Mouse (Mus musculus) gastrocnemius, postnatal 25 days (tissue): ENCODE results near the gene Tmem256. TPM values are rescaled to one million over a fixed set of nuclear protein-coding genes. Genes with fewer than 3 reads are reported as not detected.
"Not testable (repeated sequence)": the region's sequence is repeated elsewhere in the genome, so short reads cannot be mapped to it uniquely, and the experiment has no call there.

Experiments
- DNase-seq: peaks from one replicate; pipeline ENCODE4 v3.0.0; 2022
- total RNA-seq, 2 experiments: library from RNA; stranded (reverse); gene quantifications; 1 replicate in 1 of 2; 2 replicates in 1 of 2; pipeline ENCODE4 v1.2.3; 2021

Gene Tmem256
- total RNA-seq, 2 experiments from 2014 or later = 126 to 144 TPM

DNA sequence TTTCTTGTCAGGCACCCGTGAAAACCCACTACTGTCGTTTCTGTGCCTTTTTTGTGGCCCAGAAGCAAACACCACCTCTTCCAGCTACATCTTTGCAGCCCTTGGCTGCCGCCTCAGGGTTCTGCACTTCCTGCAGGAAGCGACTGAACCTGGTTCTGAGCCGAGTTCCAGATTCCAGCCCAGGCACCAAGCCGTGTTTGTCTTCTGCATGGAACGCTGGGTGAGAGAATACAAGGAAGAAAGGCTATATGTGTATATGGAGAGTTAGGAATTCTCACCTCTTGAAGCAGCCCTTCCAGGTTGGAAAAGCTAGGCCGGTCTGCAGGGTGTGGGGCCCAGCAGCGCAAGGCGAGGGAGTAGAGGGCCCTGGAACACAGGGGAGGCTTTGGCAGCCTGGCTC lies 16.4 kb downstream of the Tmem256 start:
- DNase-seq = no peak

DNA sequence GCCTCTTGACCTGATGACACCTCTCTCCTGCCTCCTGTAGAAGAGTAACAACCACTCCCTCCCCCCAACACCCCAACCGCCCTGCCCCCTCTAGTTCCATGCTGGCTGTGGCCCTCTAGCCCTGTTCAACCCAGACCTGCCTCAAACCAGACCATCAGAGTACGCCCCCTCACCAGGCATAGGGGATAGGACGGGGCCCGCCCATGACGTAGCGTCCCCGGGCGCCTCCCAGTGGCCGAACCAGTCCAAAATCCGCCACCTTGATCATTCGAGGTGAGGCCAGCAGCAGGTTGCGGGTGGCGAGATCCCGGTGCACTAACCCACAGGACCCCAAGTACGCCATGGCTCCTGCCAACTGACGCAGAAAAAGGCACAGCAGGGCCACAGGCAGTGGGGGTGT lies 17.0 kb downstream of the Tmem256 start:
- DNase-seq = no peak

DNA sequence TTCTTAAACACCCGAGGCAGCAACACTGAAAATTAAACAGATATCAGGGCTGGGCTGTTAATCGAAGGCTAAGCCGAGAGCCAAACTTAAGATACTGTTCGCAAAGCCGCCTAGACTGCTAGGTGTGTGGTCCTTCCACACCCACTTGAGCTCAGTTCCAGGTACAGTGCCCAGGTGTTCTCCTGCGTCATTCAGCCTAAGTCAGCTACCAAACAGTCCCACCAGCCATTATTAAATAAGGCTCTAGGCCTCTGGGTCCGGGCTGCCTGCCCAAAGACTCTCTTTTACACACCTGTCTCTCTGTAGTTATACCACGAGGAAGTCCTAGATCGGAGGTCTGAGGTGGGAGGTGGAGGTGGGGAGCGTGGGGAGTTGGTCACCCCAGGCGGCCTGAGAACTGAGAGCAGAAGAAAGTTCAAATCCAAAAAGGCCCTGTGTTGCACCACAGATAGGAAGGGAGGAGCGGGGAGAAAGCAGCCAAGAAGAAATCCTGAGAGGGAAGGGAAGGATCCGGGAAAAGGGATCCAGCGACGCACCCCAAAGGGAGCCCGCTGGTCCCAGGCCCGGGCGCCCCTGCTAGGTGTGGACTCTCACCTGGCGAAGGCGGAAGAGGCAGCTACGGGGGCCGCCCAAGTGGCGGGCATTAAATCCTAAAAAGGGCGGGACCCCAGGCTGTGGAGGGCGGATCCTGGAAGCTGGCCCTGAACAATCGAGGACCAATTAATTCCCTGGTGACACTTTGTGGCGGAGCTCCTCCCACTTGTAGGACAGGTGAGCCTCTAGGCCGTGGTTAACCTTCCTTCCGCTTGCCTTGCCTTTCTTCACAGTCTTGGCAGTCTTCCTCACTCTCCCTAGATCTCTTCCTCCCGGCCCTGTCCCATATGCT lies 20.0 kb downstream of the Tmem256 start, which contains the start of gene Tnk1:
Gene Tnk1, minus strand, starts transcription at position 618 of the 886 bp plus-strand sequence.
- no peak for DNase-seq

DNA sequence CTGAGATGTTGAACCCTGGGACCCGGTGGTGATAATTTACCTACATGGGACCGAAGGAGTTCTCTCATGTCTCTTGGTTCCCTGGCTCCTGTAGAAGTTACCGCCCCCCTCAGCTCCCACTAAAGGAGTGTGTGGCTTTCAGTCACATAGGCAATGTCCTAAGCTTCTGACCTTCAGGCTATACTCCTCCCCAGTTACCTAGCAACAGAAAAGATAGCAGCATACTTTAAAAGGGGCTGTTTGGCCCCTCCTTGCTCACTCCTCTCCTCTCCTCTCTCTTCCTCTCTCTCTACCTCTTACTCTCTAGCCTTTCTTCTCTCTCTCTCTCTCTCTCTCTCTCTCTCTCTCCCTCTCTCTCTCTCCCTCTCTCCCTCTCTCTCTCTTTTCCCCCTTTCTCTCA lies 25.4 kb downstream of the Tmem256 start:
- DNase-seq = not testable (repeated sequence)

DNA sequence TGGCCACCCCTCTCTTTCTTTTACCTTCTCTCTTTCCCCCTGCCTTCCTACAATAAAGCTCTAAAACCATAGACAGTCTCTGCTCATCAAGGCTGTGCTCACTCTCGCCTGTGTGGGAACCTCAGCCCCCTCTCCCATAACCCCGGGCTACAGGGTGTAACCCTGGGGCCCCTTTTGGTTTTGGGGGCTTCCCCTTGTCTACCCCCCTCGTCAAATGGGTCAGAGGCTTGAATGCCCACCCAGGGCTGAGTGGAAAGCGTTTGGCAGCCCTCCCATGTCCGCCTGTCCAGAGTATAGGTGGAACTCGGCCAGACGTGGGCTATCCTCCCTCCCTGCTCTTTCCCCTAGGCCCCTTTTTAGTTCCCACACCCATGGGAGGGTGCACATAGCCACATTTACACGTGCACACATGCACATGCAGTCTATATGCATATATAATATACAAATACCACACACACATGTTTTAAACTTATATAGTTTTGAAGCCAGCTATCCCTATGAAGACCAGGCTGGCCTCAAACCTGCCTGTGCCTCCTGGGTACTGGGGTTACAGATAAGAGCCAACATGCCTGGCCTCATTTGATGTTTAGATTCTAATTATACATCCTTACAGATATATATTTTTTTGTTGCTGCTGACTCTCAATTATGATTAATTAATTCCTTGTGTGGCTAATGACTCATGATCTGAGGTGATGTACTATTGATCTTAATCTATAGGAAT lies 26.0 kb downstream of the Tmem256 start:
- no peak for DNase-seq

DNA sequence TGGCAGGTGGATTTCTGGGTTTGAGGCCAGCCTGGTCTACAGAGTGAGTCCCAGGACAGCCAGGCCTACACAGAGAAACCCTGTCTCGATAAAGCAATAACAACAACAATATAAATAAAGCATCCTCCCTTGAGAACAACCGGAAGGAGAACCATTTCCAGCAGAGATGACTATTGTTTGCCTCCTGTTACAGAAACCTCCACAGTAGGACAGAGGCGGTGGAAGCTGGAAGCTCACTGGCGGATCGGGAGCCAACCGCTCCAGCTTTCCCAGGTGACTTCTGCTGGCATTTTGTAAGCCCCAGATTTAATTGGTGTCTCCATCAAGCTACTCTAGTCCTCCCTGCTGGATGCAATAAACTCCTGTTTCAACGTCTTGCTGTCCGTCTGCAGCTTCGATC lies 27.2 kb downstream of the Tmem256 start:
- no peak for DNase-seq

DNA sequence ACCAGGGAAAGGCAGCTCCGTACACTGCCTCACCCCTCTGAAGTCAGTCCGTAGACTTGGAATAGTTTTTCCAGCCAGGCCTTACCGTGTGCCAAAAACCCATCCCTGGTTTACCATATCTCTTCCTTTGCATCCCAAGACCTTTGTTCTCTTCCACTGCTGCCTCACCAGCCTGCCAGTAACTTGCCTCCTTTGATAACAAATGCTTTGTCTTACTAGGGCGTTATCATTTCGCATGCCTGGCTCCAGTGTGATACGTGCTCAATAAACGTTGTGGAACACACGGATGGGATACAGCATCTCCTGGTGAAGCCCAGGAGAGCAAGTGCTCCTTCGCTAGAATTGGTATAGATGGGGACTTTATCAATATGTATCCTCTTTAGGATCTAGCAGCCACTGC lies 29.0 kb downstream of the Tmem256 start:
- no peak for DNase-seq

DNA sequence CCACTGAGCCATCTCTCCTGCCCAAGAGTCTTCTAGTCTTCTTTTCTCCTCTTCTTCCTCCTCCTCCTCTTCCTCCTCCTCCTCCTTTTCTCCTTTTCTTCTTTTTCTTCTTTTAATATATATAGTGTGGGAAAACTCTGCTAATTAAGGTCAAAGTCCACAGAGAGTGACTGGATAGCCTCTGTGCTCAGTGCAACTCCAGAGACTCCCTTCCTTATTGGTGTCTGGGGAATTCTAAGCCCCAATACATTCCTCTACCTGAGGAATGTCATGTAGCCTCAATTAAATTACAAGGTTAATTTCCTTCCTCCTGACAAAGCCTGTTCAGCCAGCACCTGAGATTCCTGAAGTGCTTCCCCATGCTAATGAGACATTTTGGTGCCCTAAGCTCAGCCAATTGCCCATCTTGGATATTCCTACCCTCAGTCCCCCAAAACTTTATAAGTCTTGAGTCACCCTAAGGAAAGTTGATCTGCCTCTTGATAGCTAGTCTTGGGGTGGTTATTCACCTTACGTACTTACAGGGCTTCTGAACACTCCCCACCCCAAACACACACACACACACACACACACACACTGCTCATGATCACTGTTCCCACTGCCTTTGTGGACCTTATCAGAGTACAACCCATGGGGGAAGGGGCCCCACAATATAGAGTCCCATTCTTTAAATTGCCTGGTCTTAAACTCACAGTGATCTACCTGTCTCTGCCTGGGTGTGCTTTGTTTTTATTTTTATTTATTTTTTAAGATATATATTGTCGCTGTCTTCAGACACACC lies 32.2 kb downstream of the Tmem256 start:
- no peak for DNase-seq

DNA sequence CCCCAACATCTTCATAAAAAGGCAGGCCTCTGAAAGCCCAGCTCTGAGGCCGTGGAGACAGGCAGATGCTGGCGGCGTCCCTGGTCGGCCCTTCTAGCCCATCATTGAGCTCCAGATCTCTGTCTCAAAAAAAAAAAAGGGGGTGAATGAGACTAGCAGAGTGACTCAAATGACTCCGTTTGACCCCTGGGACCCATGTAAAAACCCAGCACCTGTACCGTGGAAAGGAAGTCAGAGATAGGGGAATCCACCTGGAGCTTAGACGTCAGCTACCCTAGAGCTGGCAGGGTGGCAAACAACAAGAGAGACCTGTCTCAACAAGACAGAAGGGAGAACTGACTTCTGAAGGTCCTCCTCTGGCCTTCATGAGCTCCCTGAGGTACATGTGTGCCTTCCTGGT lies 33.5 kb downstream of the Tmem256 start:
- DNase-seq = no peak

DNA sequence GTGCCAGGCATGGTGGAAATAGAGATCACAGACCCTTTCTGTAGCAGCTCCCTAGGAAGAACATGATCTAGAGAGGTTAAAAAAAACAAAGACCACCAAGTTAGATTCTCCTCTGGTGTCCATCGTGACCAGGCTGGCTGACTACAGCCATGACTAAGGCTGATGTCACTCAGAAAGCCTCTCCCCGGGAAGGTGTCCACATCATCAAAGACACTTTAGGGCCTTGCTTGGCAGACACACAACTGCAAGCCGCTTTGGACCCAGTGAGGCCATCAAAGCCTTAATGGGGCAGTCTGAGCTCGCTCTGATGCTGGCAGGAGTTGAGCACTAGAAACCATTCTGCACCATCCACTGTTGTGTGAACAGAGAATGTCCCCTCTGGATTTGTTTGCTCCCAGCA lies 34.1 kb downstream of the Tmem256 start:
- no peak for DNase-seq

DNA sequence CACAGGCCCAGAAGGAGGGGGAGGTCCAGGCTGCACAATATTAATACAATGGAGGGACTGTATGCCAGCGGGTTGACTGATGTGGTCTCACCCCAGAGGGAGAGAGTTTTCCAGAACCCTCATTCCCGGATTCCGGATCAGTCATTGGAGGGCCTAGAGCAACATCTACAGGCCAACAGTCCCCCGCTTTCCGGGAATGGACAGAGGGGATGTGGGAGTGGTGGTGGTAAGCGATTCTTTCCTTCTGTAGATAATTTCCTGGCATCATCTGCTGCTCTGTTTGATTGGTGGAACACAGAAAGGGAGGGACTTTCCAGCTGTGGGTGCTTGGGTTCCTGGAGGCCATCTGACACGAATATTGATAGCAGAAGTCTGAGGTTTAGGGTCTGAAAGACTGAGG lies 37.9 kb downstream of the Tmem256 start:
- DNase-seq = no peak

DNA sequence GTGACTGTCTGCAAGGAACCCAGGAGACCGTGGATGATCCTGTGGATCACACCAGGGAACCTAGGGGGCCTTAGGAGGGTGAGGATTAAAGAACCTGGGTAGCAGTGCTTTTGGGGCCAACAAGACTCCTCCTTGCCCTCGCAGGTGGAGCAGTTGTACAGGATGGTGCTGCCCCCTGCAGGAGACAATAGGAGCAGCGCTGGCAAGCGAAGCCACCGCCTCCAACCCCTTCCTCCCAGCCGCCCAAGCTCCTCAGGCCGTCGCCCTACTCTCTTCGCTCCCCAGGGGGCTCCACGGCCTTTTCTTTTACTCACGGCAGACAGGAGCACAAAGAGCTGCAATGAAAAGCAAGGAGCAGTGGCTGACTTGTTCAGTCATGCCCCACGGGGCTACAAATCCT lies 38.6 kb downstream of the Tmem256 start:
- DNase-seq = peak; percentile 78

DNA sequence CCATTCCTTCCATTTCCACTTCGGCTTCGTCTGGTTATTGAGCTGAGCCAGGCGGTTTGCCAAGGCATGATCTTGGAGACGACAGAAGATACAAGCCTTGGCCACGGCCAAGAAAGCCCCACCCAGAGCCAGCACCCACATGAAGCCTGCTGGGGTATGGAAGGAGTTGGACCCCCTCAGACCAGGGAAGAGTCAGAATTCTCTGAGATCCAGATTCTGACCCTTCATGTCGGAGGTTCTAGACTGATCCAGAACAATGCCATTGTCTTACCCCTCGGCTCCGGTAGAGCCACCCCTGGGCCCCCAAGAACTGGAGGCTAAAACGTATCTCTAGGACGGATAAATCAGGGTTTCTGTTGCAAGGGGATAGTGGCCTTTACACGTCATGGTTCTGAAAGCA lies 39.6 kb downstream of the Tmem256 start, which contains the start of gene Tmem95:
Gene Tmem95, minus strand, starts transcription at position 141 of the 400 bp plus-strand sequence.
- DNase-seq = no peak

DNA sequence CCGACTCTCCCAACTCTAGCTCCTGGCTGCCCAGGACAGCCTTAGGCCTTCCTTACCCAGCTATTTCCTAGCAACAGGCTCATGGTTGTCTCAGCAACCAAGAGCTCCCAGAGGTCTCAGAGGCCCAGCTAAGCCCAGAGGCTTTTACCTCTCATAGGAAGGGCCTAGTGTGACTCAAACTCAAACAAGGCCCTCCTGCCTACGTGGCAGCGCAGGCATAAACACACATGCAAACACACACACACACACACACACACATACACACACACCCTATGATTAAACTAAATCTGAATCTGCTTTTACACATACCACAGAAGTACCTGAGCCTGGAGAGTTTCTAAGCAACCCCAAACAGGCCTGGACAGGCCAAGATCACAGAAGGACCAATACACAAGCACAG lies 40.1 kb downstream of the Tmem256 start:
- DNase-seq = no peak

DNA sequence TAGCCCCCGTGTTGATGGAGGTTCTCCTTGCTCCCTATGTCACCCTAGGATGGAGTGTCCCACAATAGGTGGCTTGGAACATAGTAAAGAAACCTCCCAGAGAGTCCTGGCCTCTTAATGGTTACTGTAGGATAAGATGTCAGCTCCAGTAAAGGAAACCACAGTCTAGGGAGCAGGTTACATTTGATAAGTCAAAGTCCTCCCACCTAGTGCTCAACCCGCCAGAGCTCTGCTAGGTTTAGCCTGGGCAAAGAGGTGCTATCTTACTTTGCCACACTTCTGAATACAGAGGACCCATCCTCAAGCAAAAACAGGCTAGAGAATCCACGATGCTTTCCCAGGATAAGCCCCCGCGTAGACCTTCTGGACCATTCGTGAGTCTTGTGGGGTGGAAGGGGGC lies 40.6 kb downstream of the Tmem256 start:
- DNase-seq = no peak

DNA sequence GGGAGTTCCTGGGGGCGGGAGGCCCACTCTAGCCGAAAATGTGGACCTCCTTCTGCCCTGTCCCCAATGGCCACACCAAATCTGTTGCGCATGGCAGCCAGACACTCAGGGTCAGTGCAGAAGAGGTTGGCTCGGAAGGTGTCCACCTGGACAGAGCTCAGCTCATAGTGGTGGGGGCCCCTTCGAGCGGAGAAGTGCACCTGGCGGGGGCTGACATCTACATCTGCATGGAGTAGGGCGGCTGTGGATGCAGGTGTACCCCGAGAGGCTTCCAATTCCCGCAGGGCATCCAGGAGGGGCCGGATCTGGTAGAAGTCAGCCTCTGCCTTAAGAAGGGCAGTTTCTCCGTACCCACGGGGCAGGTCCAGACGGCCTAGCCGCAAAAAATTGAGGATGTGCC lies 41.4 kb downstream of the Tmem256 start:
- DNase-seq = no peak

DNA sequence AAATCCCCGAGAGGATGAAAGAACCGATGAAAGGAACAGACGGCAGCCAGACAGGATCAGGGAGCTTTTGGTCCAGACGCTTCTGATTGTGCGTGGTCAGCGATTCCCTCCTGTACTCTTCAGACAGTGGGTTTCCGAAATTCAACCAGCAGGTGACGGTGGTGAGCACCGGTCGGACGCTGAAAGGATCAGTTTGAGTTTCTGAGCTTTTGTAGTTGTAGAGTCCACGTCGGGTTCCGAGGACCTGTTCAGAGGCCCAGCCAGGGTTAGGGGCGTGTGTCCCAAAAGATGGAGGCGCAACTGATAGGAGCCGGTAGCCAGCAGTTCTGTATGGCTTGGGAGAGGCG lies 42.2 kb downstream of the Tmem256 start:
- DNase-seq = no peak

DNA sequence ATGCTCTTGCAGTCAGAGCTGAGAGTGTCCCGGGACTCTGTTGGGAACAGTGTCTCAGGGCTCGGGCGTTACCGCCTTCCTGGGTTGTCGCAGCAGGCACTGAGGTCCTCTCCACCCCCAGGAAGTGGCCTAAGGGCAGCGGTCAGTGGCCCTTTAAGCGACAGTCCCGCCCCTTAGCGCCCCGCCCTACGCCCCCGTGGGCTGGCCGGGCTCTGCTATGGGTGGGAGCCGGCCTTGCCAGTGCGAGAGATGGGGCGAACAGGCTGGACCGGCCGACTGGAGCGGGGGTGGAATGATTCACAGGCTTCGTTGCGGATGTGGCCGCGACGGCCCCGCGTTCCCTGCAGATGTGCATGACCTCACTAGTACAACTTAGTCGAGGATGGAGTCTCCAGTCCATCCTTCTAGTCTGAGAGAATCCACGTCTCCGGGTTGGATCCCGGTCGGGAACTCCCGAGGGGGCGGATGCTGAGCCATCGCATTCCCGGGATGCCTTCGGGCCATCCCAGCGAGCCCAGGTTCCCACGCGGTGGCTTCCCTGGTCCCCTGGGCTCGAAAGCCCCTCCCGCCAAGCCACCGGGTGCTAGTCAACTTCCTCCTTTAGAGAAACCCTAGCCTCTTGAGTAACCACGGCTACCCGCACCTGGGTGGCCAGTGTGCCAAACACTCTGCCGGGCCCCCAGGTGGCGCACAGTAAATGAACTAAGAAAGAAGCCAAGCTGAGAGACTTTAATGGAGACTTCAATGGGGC lies 42.7 kb downstream of the Tmem256 start, which contains the start of gene Kctd11:
Gene Kctd11, minus strand, starts transcription at position 554 of the 751 bp plus-strand sequence.
- DNase-seq = peak; percentile 95

DNA sequence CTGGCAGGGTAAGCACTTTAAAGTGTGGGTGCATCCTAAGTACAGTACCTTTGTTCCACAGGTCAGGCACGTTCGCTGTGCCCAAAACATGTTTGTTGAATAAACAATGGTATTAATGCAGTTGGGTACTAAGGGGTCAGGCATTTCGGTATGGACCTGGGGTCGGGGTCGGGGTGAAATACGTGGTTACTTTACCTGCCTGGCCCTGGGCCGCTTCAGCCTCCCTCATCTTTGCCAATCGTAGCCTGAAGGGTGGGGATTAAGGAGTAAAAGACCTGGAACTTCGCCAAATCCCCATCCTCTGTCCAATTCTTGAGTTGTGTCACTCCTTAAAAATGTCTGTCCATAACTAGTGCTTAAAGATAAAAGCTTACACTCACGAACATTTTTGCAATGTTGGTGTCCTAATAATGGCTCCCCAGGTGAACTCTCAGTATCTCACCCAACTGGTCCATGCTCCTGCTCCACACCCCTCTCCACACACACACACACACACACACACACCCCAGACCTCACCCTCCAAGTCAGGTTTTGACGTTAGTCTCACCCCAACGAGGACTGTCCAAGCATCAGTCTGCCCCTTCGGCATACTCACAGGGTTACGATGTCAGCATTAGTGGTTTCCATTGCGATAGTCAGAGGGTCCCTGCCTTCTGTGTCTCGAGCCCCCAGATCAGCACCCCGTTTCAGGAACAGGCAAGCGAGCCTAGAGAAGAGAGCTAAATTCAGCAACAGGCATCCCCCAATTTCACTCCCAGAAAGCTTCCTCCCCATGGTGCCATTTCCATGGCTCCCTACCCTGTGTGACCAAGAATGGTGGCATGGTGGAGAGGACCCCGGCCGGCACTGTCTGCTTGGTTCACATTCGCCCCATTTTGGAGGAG lies 43.7 kb downstream of the Tmem256 start:
- DNase-seq = no peak

DNA sequence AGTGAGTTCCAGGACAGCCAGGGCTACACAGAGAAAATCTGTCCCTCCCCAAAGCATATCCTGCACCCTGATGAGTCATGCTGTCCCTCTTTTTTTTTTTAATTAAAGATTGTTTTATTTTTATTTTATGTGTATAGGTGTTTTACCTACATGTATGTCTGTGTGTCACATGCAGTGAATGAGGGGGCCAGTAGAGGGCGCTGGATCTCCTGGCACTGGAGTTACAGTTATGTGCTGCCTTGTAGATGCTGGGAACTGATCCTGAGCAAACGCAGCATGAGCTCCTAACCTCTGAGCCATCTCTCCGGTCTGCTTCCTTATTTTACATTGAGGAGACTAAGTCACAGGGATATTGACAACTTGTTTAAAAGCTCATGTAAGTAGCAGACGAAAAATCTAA lies 44.8 kb downstream of the Tmem256 start:
- DNase-seq = no peak
